Mouse (Mus musculus): Measurements from ENCODE around the gene Gm5475. TPM values are rescaled to one million over a fixed set of nuclear protein-coding genes. Genes with fewer than 3 reads are reported as not detected.

The Gm5475 gene
- total and polyA plus RNA-seq, 2 experiments from 2014 or later, result 0.04 TPM; not detected in 1

DNA sequence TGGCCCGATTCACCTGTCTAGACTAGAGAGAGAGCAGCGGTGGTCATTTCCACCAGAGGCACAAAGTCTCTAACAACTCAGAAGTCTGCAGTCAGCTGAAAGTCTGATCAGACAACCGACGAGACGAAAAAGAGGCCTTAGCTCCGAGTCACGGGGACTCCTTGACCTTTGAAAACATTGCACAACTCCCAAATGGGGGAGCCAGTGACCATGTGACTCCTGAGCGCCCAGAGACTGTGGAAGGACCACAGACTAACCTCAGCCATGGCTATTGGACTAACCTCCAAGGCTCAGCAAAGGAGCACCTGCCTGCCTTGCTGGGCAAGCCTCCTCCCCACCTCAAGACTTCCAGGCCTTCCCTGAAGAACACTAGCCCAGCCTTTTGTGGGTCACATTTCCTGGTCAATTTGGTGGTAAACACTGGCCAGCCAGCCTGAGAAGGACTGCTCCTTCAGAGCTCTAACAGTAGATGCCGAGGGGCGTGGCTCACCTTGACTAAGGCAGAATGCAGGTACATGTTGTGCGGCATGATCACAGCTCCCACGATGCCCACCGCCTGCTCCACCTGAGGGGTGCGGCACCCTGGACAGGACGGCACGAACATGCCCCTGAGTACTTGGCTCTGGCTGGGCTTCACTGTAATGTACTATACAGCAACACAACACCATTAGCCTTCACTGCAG, 18.5 kb upstream of the Gm5475 start:
- no peaks in the 10 kb centered on the region for H3K27me3 ChIP-seq (ENCODE audit: control insufficient read depth, insufficient read depth, low read length)
- no peaks in the 10 kb centered on the region for H3K9me3 ChIP-seq (replicated peaks; ENCODE audit: control insufficient read depth, low read length)
- H3K27ac ChIP-seq (ENCODE audit: low read depth), result no peak overlapping the region
- peaks cover 86% of the 10 kb centered on the region for H3K36me3 ChIP-seq (replicated peaks; ENCODE audit: control insufficient read depth, insufficient read depth, low read length)
- WGBS, result 89% methylated on average over 16 of the region's 16 CpGs
- H3K9ac ChIP-seq (replicated peaks; ENCODE audit: low read depth, low read length), result no peak overlapping the region
- no peaks in the 10 kb centered on the region for H3K4me1 ChIP-seq (ENCODE audit: control insufficient read depth, insufficient read depth)
- no peak overlapping the region for H3K4me3 ChIP-seq (ENCODE audit: low read depth, low read length)
- no peak for ATAC-seq (ENCODE audit: insufficient read depth, low read depth)
- TF ChIP-seq CTCF (IDR thresholded peaks at IDR 0.05; ENCODE audit: low read depth), result no peak
- no peak overlapping the region for H3K4me2 ChIP-seq (ENCODE audit: low read depth, low read length)
- no peak for DNase-seq (ENCODE audit: low spot score)

DNA sequence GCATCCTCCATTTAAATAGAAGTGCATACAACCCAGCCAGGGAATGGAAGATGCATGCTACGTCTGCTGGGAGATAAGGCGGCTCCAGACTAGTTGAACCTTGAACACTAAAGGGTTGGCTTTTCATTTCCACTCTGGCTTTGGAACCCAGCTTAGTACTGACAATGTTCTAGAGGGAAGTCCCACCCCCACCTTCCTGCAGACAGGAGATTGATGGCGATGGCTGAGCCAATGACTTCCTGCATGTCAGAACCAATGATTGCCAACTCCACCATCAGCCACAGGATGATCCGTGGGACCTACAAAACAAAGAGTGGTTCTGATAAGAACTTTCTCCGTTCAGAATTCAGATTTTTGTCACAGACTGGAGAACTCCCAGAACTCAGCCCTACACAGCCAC, 15.9 kb upstream of the Gm5475 start:
- Histone ChIP-seq H3K9ac (replicated peaks; ENCODE audit: low read depth, low read length) (no peak overlapping the region), H3K36me3 (replicated peaks; ENCODE audit: control insufficient read depth, insufficient read depth, low read length) (peaks cover 77% of the 10 kb centered on the region), H3K27me3 (ENCODE audit: control insufficient read depth, insufficient read depth, low read length) (no peaks in the 10 kb centered on the region), H3K27ac (ENCODE audit: low read depth) (no peak overlapping the region), H3K4me1 (ENCODE audit: control insufficient read depth, insufficient read depth) (no peaks in the 10 kb centered on the region), H3K4me3 (ENCODE audit: low read depth, low read length) (no peak overlapping the region), H3K4me2 (ENCODE audit: low read depth, low read length) (no peak overlapping the region), H3K9me3 (replicated peaks; ENCODE audit: control insufficient read depth, low read length) (no peaks in the 10 kb centered on the region)
- ATAC-seq (ENCODE audit: insufficient read depth, low read depth) (no peak), DNase-seq (ENCODE audit: low spot score) (no peak)
- 54% methylated on average over 5 of the region's 5 CpGs for WGBS
- TF ChIP-seq EP300 (IDR thresholded peaks at IDR 0.05; ENCODE audit: low read depth), result no peak
- no peak for TF ChIP-seq CTCF (IDR thresholded peaks at IDR 0.05; ENCODE audit: low read depth)

GRCm38 (mm10) chr15:100410918-100411672, 10.9 kb upstream of the Gm5475 start:
- Histone ChIP-seq H3K4me1 (ENCODE audit: control insufficient read depth, insufficient read depth) (0 out of 2 replicates have a peak, but pooled peaks cover 15% of the 10 kb centered on the region), H3K9me3 (replicated peaks; ENCODE audit: control insufficient read depth, low read length) (no peaks in the 10 kb centered on the region), H3K27me3 (ENCODE audit: control insufficient read depth, insufficient read depth, low read length) (no peaks in the 10 kb centered on the region), H3K4me2 (ENCODE audit: low read depth, low read length) (no peak overlapping the region), H3K4me3 (ENCODE audit: low read depth, low read length) (no peak overlapping the region), H3K27ac (ENCODE audit: low read depth) (no peak overlapping the region), H3K9ac (replicated peaks; ENCODE audit: low read depth, low read length) (no peak overlapping the region), H3K36me3 (replicated peaks; ENCODE audit: control insufficient read depth, insufficient read depth, low read length) (peaks cover 36% of the 10 kb centered on the region)
- WGBS, result 67% methylated on average over 14 of the region's 14 CpGs
- DNase-seq (ENCODE audit: low spot score) (no peak), ATAC-seq (ENCODE audit: insufficient read depth, low read depth) (0 out of 2 replicates have a peak, but pooled peaks have one; percentile 33)
- TF ChIP-seq EP300 (IDR thresholded peaks at IDR 0.05; ENCODE audit: low read depth) (no peak), CTCF (IDR thresholded peaks at IDR 0.05; ENCODE audit: low read depth) (no peak)

DNA sequence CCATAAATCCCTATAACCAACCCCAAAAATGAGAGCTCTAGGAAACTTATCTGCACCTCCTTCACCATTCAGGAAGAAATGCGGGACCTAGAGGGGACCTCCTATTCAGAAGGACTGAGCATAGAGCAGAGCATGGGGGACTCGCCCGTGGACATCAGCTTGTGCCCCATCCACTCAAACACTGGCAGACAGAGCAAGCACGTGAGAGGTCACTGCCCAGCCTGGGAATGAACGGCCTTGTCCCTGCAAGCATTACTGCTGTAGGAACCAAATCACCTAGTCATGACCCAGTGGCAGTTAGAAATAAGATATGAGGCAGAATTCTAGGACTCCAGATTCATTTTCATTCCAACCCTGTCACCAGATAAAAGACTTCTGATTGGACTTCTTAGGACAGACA, 10.2 kb upstream of the Gm5475 start:
- ATAC-seq (ENCODE audit: insufficient read depth, low read depth) (no peak), DNase-seq (ENCODE audit: low spot score) (no peak)
- Histone ChIP-seq H3K9me3 (replicated peaks; ENCODE audit: control insufficient read depth, low read length) (no peaks in the 10 kb centered on the region), H3K4me3 (ENCODE audit: low read depth, low read length) (no peak overlapping the region), H3K27ac (ENCODE audit: low read depth) (no peak overlapping the region), H3K27me3 (ENCODE audit: control insufficient read depth, insufficient read depth, low read length) (no peaks in the 10 kb centered on the region), H3K4me1 (ENCODE audit: control insufficient read depth, insufficient read depth) (0 out of 2 replicates have a peak, but pooled peaks cover 16% of the 10 kb centered on the region), H3K9ac (replicated peaks; ENCODE audit: low read depth, low read length) (no peak overlapping the region), H3K36me3 (replicated peaks; ENCODE audit: control insufficient read depth, insufficient read depth, low read length) (peaks cover 33% of the 10 kb centered on the region), H3K4me2 (ENCODE audit: low read depth, low read length) (no peak overlapping the region)
- no peak for TF ChIP-seq EP300 (IDR thresholded peaks at IDR 0.05; ENCODE audit: low read depth)
- TF ChIP-seq CTCF (IDR thresholded peaks at IDR 0.05; ENCODE audit: low read depth), result no peak
- 64% methylated on average over 5 of the region's 5 CpGs for WGBS

DNA sequence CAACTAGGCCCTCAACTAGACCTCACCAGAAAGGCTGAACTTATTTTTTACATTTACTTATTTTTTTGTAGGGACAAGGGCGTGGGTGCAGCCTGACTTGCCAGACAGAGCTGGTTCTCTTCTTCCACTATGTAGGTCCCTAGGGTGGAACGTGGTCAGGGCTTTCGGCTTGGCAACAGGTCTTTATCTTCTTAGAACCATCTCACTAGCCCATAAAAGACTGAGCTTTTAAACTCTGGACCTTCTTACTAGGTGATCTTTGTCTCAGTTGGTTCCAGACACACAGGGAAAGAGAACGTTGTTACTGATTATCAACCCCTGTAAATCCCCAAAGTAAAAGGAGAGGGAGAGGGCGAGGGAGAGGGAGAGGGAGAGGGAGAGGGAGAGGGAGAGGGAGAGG, 8.6 kb upstream of the Gm5475 start:
- Histone ChIP-seq H3K4me3 (ENCODE audit: low read depth, low read length) (no peak overlapping the region), H3K4me2 (ENCODE audit: low read depth, low read length) (no peak overlapping the region), H3K4me1 (ENCODE audit: control insufficient read depth, insufficient read depth) (0 out of 2 replicates have a peak, but pooled peaks cover 16% of the 10 kb centered on the region), H3K9me3 (replicated peaks; ENCODE audit: control insufficient read depth, low read length) (no peaks in the 10 kb centered on the region), H3K36me3 (replicated peaks; ENCODE audit: control insufficient read depth, insufficient read depth, low read length) (peaks cover 19% of the 10 kb centered on the region), H3K27me3 (ENCODE audit: control insufficient read depth, insufficient read depth, low read length) (no peaks in the 10 kb centered on the region), H3K9ac (replicated peaks; ENCODE audit: low read depth, low read length) (no peak overlapping the region), H3K27ac (ENCODE audit: low read depth) (no peak overlapping the region)
- WGBS, result 72% methylated on average over 4 of the region's 5 CpGs
- ATAC-seq (ENCODE audit: insufficient read depth, low read depth) (no peak), DNase-seq (ENCODE audit: low spot score) (no peak)
- no peak for TF ChIP-seq EP300 (IDR thresholded peaks at IDR 0.05; ENCODE audit: low read depth)
- TF ChIP-seq CTCF (IDR thresholded peaks at IDR 0.05; ENCODE audit: low read depth), result no peak
